Mouse (Mus musculus) adrenal gland, adult (tissue): ENCODE measurements around the gene Adam8.

ENCODE experiments used
- DNase-seq, 2 experiments: peaks; one replicate each; pipeline ENCODE4 v3.0.0; 2022 to 2023; ENCODE audit warnings: low spot score in 1 of 2; ENCODE audit not compliant: inconsistent age in 2 of 2

Gene Adam8

DNA sequence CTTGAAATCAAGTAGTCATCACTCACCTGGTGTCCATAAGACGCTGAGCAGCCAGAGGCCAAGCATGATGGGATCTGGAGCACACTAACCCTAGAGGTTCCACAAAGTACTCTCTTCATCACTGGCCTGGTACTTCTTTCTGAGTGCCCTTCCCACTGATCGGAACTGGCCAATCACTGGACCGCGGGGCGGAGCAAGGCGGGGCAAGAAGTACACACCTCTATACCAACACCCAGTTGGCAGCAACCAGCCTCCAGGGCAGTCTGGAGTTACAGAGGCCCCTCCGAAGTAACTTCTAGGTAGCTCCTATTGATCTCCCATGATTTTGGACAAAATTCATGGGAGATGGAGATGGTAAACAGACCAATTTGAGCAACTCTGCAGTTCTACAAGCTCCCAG is at the start of gene Adam8:
Adam8 (minus strand) TSS at position 157 of the 400 bp plus-strand sequence.
- DNase-seq, result peak in 1 of 2 experiments; percentile 63

DNA sequence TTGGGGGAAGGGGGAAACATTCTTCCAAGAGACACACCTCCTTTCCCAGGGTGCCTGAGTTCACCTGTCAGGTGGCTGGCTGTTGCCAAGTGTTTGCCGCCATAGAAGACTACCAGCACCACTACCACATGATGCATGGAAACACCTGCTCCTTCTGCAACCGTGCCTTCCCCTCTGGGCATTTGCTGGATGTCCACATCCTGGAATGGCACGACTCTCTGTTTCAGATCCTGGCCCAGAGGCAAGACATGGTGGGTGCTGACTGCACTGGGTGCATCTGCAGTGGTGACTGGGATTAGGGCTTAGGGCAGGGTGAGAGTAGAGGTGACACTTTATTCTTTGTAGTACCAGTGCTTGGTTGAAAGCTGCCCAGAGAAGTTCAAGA is 44.8 kb upstream of the Adam8 start:
- no peak for DNase-seq

DNA sequence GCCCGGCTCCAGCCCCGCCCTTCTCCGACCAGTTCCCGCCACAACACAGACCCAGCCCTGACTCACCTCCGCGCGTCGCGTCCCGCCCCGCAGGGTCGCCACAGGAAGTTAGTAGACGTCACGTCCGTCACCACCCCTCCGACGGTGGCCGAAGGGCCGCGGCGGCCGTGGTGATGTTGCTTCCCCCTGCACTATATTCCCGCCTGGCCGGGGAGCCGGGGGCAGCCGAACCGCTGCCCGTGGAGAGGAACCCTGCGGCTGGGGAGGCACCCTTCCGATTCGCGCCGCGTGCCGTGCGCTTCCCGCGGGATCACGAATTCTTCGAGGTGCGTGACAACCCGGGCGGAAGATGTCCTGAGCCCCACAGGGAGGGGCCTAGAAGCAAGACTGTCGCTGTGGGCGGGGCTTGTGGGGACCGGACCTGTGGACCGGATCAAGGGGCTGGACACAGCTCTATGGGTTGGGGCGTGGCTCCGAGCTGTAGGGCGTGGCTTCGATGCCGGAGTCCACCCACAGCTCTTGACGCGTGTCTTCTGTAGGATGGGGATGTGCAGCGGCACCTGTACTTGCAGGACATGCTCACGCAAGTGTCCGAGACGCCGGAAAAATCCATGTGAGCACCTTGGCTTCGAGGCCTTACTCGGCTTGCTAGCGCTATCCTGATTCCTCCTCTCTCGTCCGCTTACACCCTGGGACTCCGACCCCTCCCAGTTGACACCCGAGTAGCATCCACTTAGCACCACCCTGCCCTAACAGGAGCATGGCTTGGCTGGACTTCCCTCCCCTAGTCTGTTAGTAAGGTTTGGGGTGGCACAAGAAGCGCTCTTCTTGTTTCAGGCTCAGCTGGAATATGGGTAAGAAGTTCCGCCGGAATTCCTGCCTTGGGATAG is 44.2 kb upstream of the Adam8 start, which contains the start of the genes Zfp511 and Tubgcp2:
Zfp511 (plus strand) TSS at position 111 of the 890 bp plus-strand sequence.
Tubgcp2 (minus strand) TSS at position 389 of the 890 bp plus-strand sequence.
- DNase-seq, result peak; percentile 97 to 100

DNA sequence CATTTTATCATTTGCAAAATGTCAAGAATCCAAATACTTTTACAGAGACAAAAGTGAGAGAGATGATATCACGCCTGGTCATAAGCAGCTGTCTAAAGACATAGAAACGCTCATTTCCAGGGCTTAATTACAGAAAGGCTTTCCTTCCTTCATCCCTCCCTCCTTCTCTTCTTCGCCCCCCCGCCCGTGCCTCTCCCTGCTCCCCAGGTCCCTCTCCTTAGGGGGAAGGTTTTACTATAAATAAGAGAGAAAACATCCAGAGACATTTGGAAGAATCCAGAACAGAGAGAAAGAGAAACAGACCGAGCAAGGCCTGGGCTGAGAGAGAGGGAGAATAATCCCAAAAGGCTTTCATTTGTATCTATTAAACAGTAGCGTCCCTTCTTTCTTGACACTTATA is 43.1 kb upstream of the Adam8 start:
- no peak for DNase-seq

DNA sequence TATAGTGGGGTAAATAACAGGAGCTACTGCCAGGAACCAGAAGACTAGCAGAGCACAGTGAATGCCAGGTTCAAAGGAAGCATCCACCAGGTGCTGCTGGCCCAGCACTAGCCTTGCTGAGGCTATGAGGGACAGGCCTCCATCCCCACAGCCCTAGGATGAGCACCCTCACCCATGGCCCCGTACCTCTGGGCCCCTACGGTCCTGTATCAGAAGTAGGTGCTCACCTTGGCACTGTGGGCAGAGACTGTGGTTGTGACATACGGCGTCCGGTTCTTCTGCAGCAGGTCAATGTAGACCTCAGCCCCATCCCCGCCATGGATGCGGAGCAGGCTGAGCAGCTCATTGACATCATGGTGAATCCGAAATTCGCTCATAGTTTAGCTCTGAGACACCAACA is 41.0 kb upstream of the Adam8 start:
- no peak for DNase-seq

DNA sequence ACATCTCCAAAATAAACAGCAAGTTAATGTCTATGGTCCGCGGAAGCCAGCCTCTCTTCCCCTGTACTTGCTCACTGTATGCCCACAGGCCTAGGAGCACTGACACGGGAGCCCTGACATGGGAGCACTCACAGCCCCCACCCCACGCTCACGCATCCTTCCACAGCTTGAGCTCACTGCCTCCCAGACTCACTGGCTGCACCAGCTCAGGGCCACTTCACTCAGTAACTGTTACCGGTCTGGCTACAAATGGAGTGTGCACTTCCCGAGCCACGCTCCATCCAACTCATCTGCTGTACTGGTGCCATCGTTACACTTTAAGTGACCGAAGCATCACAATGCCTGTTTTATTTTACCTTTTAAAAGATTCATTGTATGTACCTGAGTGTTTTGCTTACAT is 40.0 kb upstream of the Adam8 start:
- DNase-seq, result no peak

DNA sequence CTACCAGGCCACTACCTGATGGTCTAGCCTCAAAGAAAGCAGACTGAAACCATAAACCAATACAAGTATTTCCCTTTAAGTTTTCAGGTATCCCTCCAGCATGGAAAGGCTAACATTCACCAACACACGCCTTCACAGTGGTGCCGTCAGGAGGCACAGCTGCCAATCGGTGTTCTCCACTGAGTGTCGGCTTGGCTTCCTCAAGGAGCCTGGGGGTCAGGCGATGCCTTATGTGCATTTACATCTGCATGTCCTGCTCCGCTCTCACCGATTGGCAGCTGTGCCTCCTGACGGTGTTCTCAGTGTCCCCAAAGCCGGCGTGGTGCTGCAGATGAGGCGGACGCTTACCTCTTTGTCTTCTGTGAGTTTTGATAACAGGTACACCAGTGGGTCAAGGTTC is 39.4 kb upstream of the Adam8 start:
- DNase-seq, result no peak

DNA sequence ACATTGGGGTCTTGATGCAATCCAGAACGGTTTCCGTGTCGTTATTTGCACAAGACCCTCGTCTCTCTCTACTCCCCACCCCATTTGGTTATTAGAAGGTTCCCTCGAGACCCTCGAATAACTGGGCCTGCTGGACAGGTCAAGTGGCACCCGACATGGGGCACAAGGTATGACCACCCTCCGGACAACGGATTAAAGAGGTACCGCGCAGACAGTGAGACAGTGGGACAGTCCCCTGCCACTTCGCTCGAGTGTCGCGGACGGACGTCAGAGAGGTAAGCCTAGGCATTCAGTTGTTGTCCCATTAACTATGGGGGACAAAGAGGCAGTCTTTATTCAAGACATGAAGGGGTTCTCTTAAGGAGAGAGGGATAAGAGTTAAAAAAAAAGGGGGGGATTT is 19.0 kb upstream of the Adam8 start:
- DNase-seq, result peak in 1 of 2 experiments; percentile 10

DNA sequence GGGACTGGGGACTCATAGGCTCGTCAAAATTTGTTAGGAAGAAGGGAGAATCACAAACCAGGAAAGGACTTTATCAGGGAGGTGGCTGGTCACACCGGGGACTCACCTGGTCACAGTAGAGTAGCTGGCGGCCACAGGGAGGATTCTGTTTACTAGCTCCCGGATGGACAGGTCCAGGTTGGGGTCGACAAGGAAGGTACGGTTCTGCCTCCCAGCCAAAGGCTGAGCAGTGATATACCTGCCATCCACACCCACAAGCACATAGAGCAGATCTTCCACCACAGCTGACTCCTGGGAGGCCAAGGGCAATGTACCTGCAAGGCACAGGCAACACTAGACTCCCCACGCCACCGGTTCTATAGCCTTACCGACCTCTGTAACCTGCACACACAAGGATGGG is 15.4 kb upstream of the Adam8 start:
- peak in 1 of 2 experiments; percentile 11 for DNase-seq

DNA sequence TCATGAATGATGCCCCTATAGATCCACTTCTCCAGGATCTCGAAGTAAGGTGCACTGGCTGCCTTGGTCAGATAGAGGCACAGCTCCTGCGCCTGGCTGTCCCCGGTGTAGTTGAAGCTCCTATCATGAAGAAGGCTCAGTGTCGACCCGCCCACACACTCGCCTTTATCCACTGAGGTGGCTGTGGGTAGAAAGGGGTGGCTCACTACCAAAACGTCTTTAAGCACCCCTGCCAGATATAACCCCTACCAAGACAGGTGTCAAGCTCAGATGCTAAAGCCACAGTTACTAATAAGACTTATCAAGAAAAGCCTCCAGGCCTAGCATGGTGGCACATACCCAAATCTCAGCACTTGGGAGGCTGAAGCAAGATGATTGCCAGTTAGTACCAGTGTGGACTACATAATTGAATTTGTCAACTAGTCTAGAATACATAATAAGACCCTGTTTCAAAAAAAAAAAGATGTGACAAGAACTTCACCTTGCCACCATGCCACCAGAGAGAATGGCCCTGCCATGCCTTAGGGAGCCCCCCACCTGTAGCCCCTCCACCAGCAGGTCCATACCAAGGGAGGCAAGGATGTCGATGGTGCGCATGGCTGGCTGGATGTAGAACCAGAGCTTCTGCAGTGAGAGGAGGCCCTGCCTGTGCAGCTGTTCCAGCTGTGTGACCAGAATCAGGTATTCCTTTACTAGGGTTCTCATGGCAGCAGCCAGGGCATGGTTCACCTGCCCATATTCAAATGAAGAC is 14.7 kb upstream of the Adam8 start:
- peak in 1 of 2 experiments; percentile 13 for DNase-seq

DNA sequence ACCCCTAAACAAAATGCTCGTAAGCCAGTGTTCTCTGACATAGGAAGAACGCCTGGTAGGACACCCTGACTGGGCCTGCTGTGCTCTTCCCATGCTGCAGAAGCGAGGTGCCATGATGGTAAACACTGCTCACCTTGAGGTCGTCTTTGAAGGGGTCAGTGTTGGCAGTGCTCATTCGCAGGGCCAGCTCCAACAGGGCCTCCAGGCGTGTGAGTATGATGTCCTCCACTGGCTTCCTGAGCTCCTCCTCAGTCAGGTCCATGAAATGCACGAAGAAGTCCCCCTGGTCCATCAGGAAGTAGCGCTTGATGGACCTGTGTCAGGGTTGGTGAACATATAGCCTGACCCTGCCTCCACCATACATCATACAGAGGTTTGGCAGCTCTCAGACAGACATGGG is 12.3 kb upstream of the Adam8 start:
- DNase-seq, result peak in 1 of 2 experiments; percentile 11

DNA sequence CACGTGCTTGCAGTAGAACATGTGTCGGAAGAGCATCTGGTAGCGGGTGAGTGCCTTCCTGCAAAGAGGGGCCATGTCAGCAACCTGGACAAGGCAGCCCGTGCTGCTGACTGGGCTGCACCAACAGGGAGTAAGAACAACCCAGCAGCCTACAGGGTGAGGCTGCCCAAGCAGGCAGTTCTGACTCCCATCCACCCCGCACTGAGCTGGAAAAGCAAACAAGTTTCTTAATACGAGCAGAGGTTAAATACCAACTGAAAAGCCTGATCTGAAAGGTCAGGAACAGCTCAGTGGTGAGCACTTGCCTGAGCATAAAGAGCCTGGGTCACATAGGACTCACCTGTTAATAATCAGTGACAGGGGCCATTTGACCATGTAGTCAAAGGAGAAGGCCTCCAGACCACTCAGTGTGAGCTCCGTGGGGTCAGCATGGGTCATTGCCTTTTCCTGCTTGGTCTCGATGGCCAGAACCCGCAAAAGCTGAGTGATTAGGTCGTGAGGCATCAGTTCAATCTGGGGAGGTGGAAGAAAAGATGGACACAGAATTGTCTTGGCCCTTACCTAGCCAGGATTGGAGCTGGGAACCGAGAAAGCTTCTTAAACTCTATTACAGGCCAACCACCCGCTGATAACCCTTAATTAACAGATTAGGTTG is 8.9 kb upstream of the Adam8 start:
- DNase-seq, result peak in 1 of 2 experiments; percentile 13

DNA sequence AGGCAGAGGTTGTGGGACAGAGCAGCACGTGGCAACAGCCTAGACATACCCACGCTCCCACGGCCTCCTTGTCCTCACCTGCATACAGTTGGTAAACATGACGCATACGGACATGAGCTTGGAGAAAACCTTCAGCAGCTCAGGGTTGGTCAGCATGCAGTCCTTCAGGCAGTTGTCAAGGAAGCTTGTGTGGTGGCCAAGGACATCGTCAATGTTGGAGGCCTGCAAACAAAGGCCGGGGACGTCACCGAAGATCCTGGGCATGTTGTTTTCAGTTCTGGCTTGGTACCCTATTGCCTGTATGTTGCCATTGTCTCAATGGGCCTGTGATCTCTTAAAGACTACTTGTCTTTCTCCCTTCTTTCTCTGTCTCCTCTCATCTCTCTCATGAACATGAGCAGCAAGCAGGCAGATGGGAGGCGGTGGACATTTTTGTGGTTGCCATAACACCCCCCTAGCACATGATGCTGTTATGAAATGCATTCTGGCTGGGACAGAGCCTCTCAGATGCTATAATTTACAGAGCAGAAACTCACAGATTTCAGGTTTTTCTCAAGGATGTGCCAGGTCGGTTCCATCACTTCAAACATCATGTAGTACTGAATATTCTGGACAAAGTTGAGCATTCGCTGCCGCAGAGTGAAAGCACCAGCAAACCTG is 6.5 kb upstream of the Adam8 start:
- DNase-seq, result peak in 1 of 2 experiments; percentile 53

DNA sequence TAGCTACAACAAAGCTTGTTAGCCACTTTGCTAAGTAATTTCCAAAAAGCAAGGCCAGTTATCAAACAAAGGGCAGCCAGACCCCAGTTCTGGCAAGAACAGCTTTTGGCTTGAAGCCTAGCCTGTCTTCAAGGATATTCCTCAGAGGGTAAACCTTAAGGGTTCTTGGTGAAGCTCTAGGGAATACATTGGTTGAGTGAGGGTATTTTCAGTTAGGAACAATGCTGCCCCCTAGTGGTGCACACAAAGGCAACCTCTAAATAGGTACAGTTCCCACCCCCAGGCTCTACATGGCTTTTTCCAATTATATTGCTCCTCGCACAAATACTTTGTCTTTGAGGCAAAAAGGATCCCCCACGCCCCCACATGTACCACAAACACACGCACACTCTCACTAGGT is 2.3 kb upstream of the Adam8 start:
- DNase-seq, result peak; percentile 64 to 91

DNA sequence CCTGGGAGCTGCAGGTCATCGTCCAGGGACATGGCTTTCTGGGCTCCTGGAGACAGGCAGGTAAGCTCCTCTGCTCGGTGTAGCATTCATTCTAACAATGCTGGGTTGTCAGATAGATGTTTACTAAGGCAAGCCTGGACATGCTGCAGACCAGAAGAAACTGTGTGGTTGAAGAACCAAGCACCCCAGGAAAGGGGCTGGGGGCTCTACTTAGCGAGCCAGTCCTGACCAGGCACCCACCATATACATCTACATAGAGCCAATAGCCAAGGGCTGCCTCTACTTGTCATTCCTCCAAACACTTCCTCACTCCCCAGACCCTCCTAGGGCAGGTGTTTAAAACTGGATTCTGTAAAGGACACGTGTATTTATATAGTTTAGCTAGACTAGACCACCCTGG is 1.8 kb upstream of the Adam8 start:
- DNase-seq, result no peak

DNA sequence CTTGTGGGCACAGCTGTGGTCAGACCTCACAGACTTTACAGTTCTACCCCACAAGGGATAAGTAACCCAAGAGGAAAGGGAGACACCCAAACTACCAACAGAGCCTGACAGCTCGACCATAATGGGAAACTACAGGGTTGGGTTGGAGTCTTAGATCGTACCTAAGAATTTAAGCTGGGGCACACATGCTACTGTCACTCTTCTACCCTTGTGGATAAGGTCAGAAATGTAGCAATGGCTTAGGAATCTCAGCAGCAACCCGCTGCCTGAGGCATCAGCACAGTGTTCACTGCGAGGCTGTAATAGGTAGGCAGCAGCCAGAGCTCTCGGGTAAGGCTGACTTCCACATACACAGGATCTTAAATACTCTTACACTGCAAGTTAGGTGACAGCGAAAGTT is 1.2 kb upstream of the Adam8 start:
- peak in 1 of 2 experiments; percentile 22 for DNase-seq

DNA sequence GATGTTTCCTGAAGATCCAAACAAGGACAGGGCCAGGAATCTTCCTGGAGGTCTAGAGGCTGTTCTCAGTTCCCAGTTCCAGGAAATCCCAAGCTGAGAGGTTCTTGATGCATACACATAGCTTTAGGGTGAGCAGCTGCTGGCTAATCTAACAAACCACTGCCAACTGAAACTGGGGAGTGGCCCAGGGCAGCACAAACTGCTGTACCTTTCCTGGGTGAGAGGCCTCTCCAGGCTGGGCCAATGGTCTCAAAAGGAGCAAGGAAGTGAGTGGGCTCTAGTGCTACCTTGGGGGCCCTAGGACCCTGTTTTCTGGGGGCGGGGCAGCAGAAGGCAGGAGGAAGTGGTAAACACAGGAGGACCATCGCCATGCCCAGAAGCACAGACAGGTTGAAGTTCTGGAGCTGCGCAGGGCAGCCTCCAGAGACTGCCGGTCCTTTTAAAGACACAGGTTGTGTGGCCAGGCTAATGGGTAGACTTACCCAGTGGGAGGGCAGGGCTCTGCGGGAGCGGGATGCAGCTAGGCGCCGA is 1.4 kb downstream of the Adam8 start:
- DNase-seq, result no peak

DNA sequence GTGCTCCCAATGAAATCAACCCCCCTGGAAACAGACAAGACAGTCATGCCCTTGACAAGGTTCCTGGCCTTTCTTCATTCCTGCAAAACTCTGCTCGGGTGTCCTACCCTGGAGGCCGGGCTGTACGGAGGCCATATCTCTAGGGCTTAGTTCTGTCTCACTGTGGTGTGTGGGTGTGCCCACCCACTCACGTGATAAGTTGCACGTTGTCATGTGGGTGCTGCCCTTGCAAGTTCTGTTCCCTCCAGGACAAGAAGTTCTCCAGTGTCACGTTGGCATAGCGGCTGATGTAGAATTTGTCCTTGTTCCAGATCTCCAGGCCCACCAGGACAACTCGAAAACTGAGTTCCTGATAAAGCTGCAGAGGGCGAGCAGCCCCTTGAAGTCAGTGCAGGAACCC is 4.1 kb downstream of the Adam8 start:
- DNase-seq, result no peak

DNA sequence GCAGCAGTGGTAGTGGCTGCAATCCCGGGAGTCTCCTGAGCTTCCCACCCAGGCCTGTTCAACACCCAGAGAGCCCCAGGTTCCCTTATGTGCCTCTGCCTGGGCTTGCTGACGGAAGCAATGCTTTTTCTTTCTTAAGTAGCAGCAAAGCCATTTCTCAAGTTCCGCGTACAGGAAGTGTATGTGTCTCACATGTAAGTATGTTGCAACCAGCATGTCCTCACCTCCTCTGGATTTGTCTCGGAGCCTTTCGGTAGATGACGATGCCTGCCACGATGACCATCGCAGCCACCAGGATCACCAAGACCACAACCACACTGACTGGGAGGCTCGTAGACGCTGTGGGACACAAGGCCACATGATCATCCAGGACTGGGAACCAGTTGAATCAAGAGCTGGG is 7.9 kb downstream of the Adam8 start:
- no peak for DNase-seq

DNA sequence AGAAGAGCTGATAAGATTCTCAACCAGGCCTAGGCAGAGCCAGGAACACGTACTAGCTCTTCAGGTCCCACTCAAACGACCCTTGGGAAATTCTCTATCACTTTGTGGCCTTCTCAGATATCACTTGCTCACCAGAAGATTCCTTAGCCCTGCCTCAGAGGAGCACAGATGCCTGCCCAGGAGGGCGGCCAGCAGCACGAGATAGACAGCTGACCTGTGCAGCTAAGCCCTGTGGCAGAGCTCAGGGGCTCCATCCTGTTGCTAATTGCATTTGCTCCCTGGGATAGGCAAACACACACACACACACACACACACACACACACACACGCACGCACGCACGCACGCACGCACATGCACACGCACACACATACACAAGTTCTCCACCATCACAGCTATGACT is 10.3 kb downstream of the Adam8 start:
- DNase-seq, result no peak

DNA sequence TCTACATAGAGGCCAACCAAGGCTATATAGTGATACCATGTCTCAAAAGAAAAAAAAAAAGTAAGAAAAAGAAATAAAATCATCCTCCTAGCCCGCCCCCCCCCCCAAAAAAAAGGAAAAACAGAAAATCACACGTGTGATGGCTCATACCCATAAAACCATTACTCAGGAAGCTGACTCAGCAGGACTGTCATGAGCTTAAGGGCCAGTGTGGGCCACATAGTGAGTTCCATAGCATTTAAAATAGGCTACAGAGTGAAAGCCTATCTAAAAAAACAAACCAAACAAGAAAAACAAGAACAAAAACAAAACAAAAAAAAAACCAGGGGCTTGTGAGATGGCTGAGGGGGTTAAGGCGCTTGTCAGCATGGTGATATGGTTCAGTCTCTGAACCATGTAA is 11.6 kb downstream of the Adam8 start:
- DNase-seq, result no peak
